Mouse (Mus musculus) stomach, postnatal 0 days (tissue): Measurements from ENCODE around the gene Gm49395.

Source experiments
- CTCF ChIP-seq: IDR thresholded peaks from 2 replicates; pipeline ENCODE4 v1.5.1; 2016; ENCODE audit warnings: antibody characterized with exemption, low read depth, mild to moderate bottlenecking, moderate library complexity
- EP300 ChIP-seq: optimal IDR thresholded peaks from 2 replicates; pipeline ENCODE3; 2016; ENCODE audit warnings: antibody characterized with exemption

- no peak for TF ChIP-seq CTCF
- TF ChIP-seq EP300 = no peak
Measured at GRCm38 (mm10) chr13:115130035-115130434, 28.3 kb upstream of the Gm49395 start.
